Mouse (Mus musculus): Measurements from ENCODE around the gene Ssbp3. TPM values are rescaled to one million over a fixed set of nuclear protein-coding genes. Genes with fewer than 3 reads are reported as not detected.

The Ssbp3 gene
- polyA plus RNA-seq, 1 experiment from 2014 or later = 138 TPM

DNA sequence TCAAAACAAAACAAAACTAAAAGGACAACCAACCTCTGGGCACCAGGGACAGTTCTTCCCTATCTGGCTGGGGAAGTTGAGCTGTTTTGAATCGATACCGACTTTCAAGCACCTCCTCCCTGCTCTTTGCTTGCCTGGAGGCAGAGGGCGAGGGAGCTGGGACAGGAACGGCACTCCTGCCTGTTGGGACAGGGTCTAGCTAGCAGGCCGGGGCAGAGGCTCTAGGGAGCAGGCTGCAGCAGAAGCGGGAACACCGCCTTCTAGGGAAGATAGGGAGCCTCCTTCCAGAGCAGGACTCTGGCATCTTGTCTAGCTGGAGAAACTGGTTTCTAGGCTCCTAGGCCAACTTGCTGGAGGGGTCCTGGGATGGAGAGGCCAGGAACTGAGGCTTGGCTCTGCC, 70.2 kb downstream of the Ssbp3 start:
- H3K4me2 ChIP-seq (ENCODE audit: low read depth, low read length) = no peak overlapping the region
- no peak overlapping the region for H3K4me3 ChIP-seq (ENCODE audit: low read depth, low read length)
- peaks cover 30% of the 10 kb centered on the region for H3K4me1 ChIP-seq (ENCODE audit: control insufficient read depth, insufficient read depth, low read length)
- no peaks in the 10 kb centered on the region for H3K9me3 ChIP-seq (replicated peaks; ENCODE audit: control insufficient read depth, low read length)
- ATAC-seq (replicated peaks; ENCODE audit: insufficient number of reproducible peaks, low FRiP score, low TSS enrichment, low read depth) (no peak), DNase-seq (ENCODE audit: low spot score) (peak; percentile 62)
- 23% methylated on average over 7 of the region's 7 CpGs for WGBS
- peak overlapping the region; percentile 31 for H3K27ac ChIP-seq (replicated peaks; ENCODE audit: low read depth, low read length)
- H3K9ac ChIP-seq (replicated peaks; ENCODE audit: low read length) = no peak overlapping the region
- H3K27me3 ChIP-seq (ENCODE audit: control insufficient read depth, insufficient read depth, low read length) = no peaks in the 10 kb centered on the region
- no peaks in the 10 kb centered on the region for H3K36me3 ChIP-seq (replicated peaks; ENCODE audit: control insufficient read depth, insufficient read depth, low read depth, low read length)

DNA sequence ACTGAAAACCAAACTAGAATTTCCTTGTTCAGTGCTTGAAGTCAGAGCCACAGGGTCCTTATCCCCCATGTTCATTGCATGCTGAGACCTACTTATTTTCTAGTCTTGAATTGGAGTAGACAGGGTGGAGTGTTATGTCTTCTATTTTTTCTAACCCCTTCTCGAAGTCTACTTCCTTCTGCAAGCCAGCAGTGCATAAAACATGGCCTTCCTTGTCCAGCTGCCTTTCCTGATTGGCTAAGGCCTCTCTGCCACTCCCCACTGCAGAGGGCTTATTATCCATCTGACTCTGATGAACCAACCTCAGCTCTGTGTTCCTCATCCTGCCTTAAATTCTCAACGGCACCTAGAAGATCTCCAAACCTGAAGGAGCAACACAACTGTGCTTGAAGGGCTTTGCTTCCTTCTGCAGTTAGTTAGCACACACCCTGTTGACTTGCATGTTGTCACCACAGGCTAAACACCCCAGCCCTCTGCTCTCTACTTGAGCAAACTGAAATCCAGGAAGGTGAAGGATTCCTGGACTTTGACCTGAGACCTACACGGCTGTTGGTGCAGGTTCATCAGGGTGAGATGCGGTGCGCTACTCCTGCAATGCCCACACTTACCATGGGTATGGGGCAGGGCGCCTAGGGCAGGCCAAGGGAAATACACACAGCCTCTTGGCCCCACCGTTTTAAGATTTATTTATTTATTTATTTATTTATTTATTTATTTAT, 71.0 kb downstream of the Ssbp3 start:
- peak overlapping the region; percentile 36; the same call in 1 of the 2 replicates for H3K27ac ChIP-seq (replicated peaks; ENCODE audit: low read depth, low read length)
- DNase-seq (ENCODE audit: low spot score) (no peak), ATAC-seq (replicated peaks; ENCODE audit: insufficient number of reproducible peaks, low FRiP score, low TSS enrichment, low read depth) (no peak)
- H3K36me3 ChIP-seq (replicated peaks; ENCODE audit: control insufficient read depth, insufficient read depth, low read depth, low read length) = no peaks in the 10 kb centered on the region
- peaks cover 31% of the 10 kb centered on the region for H3K4me1 ChIP-seq (ENCODE audit: control insufficient read depth, insufficient read depth, low read length)
- WGBS = 77% methylated on average over 7 of the region's 7 CpGs
- no peak overlapping the region for H3K4me3 ChIP-seq (ENCODE audit: low read depth, low read length)
- H3K27me3 ChIP-seq (ENCODE audit: control insufficient read depth, insufficient read depth, low read length) = no peaks in the 10 kb centered on the region
- no peak overlapping the region for H3K4me2 ChIP-seq (ENCODE audit: low read depth, low read length)
- H3K9ac ChIP-seq (replicated peaks; ENCODE audit: low read length) = no peak overlapping the region
- H3K9me3 ChIP-seq (replicated peaks; ENCODE audit: control insufficient read depth, low read length) = no peaks in the 10 kb centered on the region

- H3K4me2 ChIP-seq (ENCODE audit: low read depth, low read length) = no peak overlapping the region
- H3K4me3 ChIP-seq (ENCODE audit: low read depth, low read length) = no peak overlapping the region
- no peaks in the 10 kb centered on the region for H3K36me3 ChIP-seq (replicated peaks; ENCODE audit: control insufficient read depth, insufficient read depth, low read depth, low read length)
- ATAC-seq (replicated peaks; ENCODE audit: insufficient number of reproducible peaks, low FRiP score, low TSS enrichment, low read depth) (no peak), DNase-seq (ENCODE audit: low spot score) (no peak)
- H3K9me3 ChIP-seq (replicated peaks; ENCODE audit: control insufficient read depth, low read length) = no peaks in the 10 kb centered on the region
- H3K4me1 ChIP-seq (ENCODE audit: control insufficient read depth, insufficient read depth, low read length) = peaks cover 34% of the 10 kb centered on the region
- no peak overlapping the region for H3K27ac ChIP-seq (replicated peaks; ENCODE audit: low read depth, low read length)
- 66% methylated on average over 4 of the region's 4 CpGs for WGBS
- H3K27me3 ChIP-seq (ENCODE audit: control insufficient read depth, insufficient read depth, low read length) = no peaks in the 10 kb centered on the region
- H3K9ac ChIP-seq (replicated peaks; ENCODE audit: low read length) = no peak overlapping the region
Observed at GRCm38 (mm10) chr4:106982344-106983121, 72.0 kb downstream of the Ssbp3 start.

- Histone ChIP-seq H3K27ac (replicated peaks; ENCODE audit: low read depth, low read length) (no peak overlapping the region), H3K4me2 (ENCODE audit: low read depth, low read length) (no peak overlapping the region), H3K27me3 (ENCODE audit: control insufficient read depth, insufficient read depth, low read length) (no peaks in the 10 kb centered on the region), H3K4me1 (ENCODE audit: control insufficient read depth, insufficient read depth, low read length) (peaks cover 39% of the 10 kb centered on the region), H3K9ac (replicated peaks; ENCODE audit: low read length) (no peak overlapping the region), H3K36me3 (replicated peaks; ENCODE audit: control insufficient read depth, insufficient read depth, low read depth, low read length) (no peaks in the 10 kb centered on the region), H3K9me3 (replicated peaks; ENCODE audit: control insufficient read depth, low read length) (no peaks in the 10 kb centered on the region), H3K4me3 (ENCODE audit: low read depth, low read length) (no peak overlapping the region)
- ATAC-seq (replicated peaks; ENCODE audit: insufficient number of reproducible peaks, low FRiP score, low TSS enrichment, low read depth) (no peak), DNase-seq (ENCODE audit: low spot score) (no peak)
- WGBS = 75% methylated on average over 7 of the region's 7 CpGs
Observed at GRCm38 (mm10) chr4:106983908-106984515, 73.5 kb downstream of the Ssbp3 start.

DNA sequence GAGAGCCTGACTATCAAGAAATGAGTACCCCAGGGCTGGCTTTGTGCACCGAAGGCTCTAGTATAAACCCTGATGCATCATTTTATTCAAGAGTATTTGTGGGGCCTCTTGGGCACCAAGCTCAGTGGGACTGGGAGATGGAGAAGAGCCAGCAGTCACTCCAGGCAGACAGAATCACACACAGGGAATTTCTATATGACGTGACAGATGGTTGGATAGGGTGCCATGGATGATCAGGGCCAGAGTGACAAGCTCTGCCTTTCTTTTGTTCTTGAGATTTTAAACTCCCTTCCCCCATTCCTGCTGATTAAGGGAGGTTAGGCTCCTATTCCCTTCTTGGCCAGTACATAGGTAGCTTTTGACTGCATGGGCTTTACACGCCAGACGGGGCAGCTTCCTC, 74.8 kb downstream of the Ssbp3 start:
- WGBS = 66% methylated on average over 4 of the region's 4 CpGs
- Histone ChIP-seq H3K4me1 (ENCODE audit: control insufficient read depth, insufficient read depth, low read length) (peaks cover 41% of the 10 kb centered on the region), H3K9me3 (replicated peaks; ENCODE audit: control insufficient read depth, low read length) (no peaks in the 10 kb centered on the region), H3K27me3 (ENCODE audit: control insufficient read depth, insufficient read depth, low read length) (no peaks in the 10 kb centered on the region), H3K4me3 (ENCODE audit: low read depth, low read length) (no peak overlapping the region), H3K9ac (replicated peaks; ENCODE audit: low read length) (no peak overlapping the region), H3K27ac (replicated peaks; ENCODE audit: low read depth, low read length) (peak overlapping the region; percentile 75), H3K36me3 (replicated peaks; ENCODE audit: control insufficient read depth, insufficient read depth, low read depth, low read length) (no peaks in the 10 kb centered on the region), H3K4me2 (ENCODE audit: low read depth, low read length) (no peak overlapping the region)
- DNase-seq (ENCODE audit: low spot score) (no peak), ATAC-seq (replicated peaks; ENCODE audit: insufficient number of reproducible peaks, low FRiP score, low TSS enrichment, low read depth) (no peak)

GRCm38 (mm10) chr4:106985899-106986832, 75.7 kb downstream of the Ssbp3 start:
- peaks cover 41% of the 10 kb centered on the region for H3K4me1 ChIP-seq (ENCODE audit: control insufficient read depth, insufficient read depth, low read length)
- ATAC-seq (replicated peaks; ENCODE audit: insufficient number of reproducible peaks, low FRiP score, low TSS enrichment, low read depth) (peak; percentile 61), DNase-seq (ENCODE audit: low spot score) (peak; percentile 76)
- no peaks in the 10 kb centered on the region for H3K36me3 ChIP-seq (replicated peaks; ENCODE audit: control insufficient read depth, insufficient read depth, low read depth, low read length)
- peak overlapping the region; percentile 75 for H3K27ac ChIP-seq (replicated peaks; ENCODE audit: low read depth, low read length)
- peak overlapping the region; percentile 52 for H3K9ac ChIP-seq (replicated peaks; ENCODE audit: low read length)
- H3K27me3 ChIP-seq (ENCODE audit: control insufficient read depth, insufficient read depth, low read length) = no peaks in the 10 kb centered on the region
- no peaks in the 10 kb centered on the region for H3K9me3 ChIP-seq (replicated peaks; ENCODE audit: control insufficient read depth, low read length)
- no peak overlapping the region; the same call in 1 of the 2 replicates for H3K4me2 ChIP-seq (ENCODE audit: low read depth, low read length)
- no peak overlapping the region for H3K4me3 ChIP-seq (ENCODE audit: low read depth, low read length)
- WGBS = 19% methylated on average over 15 of the region's 15 CpGs

GRCm38 (mm10) chr4:106987725-106988364, 77.3 kb downstream of the Ssbp3 start:
- no peak overlapping the region for H3K4me3 ChIP-seq (ENCODE audit: low read depth, low read length)
- H3K36me3 ChIP-seq (replicated peaks; ENCODE audit: control insufficient read depth, insufficient read depth, low read depth, low read length) = no peaks in the 10 kb centered on the region
- H3K27me3 ChIP-seq (ENCODE audit: control insufficient read depth, insufficient read depth, low read length) = no peaks in the 10 kb centered on the region
- peaks cover 40% of the 10 kb centered on the region for H3K4me1 ChIP-seq (ENCODE audit: control insufficient read depth, insufficient read depth, low read length)
- no peak overlapping the region for H3K27ac ChIP-seq (replicated peaks; ENCODE audit: low read depth, low read length)
- ATAC-seq (replicated peaks; ENCODE audit: insufficient number of reproducible peaks, low FRiP score, low TSS enrichment, low read depth) (no peak), DNase-seq (ENCODE audit: low spot score) (peak; percentile 70)
- WGBS = 26% methylated on average over 7 of the region's 7 CpGs
- H3K9me3 ChIP-seq (replicated peaks; ENCODE audit: control insufficient read depth, low read length) = no peaks in the 10 kb centered on the region
- H3K4me2 ChIP-seq (ENCODE audit: low read depth, low read length) = no peak overlapping the region
- H3K9ac ChIP-seq (replicated peaks; ENCODE audit: low read length) = 0 out of 2 replicates have a peak overlapping the region, but pooled peaks have one; percentile 3

Measured in embryonic facial prominence, embryonic 11.5 days (tissue).